In genomic region chr13:104286897-104287309, GRCm38 (mm10) we compare ENCODE assay signal across 1 mouse cellular context.
A peak's percentile ranks its signal among the peaks of the same experiment; 100 is the strongest.
TF ChIP-seq lines count a peak whose summit lies in the region.

No protein-coding gene starts in this region.

TF ChIP-seq in MEL, 35 proteins besides CTCF, POLR2A, EP300 and RAD21 (continued from another document):
- no peak for TF ChIP-seq RCOR1 (IDR thresholded peaks at IDR 0.05; ENCODE audit: low read depth, low read length)
- no peak for TF ChIP-seq CHD1 (IDR thresholded peaks at IDR 0.05; ENCODE audit: low read depth, low read length)
- peak; percentile 99 for TF ChIP-seq ETS1 (IDR thresholded peaks at IDR 0.05; ENCODE audit: low read depth, low read length)
- no peak for TF ChIP-seq GATA1 (IDR thresholded peaks at IDR 0.05; ENCODE audit: low read depth, low read length)
- no peak for TF ChIP-seq GABPA (IDR thresholded peaks at IDR 0.05; ENCODE audit: low read depth, low read length)
- no peak for TF ChIP-seq ZC3H11A (IDR thresholded peaks at IDR 0.05; ENCODE audit: low read depth, low read length)
- no peak for TF ChIP-seq UBTF (IDR thresholded peaks at IDR 0.05; ENCODE audit: borderline replicate concordance, insufficient read depth, low read depth, low read length)
- TF ChIP-seq USF1 (IDR thresholded peaks at IDR 0.05; ENCODE audit: low read depth, low read length), result peak; percentile 96
- peak; percentile 84; the same call in 1 of the 2 replicates for TF ChIP-seq SIN3A (IDR thresholded peaks at IDR 0.05; ENCODE audit: low read length)
- TF ChIP-seq E2F4 (IDR thresholded peaks at IDR 0.05; ENCODE audit: borderline replicate concordance, low read depth, low read length), result no peak
- TF ChIP-seq MXI1 (IDR thresholded peaks at IDR 0.05; ENCODE audit: low read depth, low read length), result peak; percentile 92
- TF ChIP-seq ZMIZ1 (IDR thresholded peaks at IDR 0.05; ENCODE audit: low read depth, low read length), result no peak
- no peak for TF ChIP-seq ZKSCAN1 (IDR thresholded peaks at IDR 0.05; ENCODE audit: low read depth, low read length)
- peak; percentile 90 for TF ChIP-seq NRF1 (IDR thresholded peaks at IDR 0.05; ENCODE audit: insufficient read depth, low read depth, low read length, poor library complexity, severe bottlenecking)
- 0 out of 2 replicates have a peak, but pooled peaks have one; percentile 33 for TF ChIP-seq POLR2AphosphoS2 (IDR thresholded peaks at IDR 0.05; ENCODE audit: low read length)
- no peak for TF ChIP-seq POLR2AphosphoS5 (IDR thresholded peaks at IDR 0.05; ENCODE audit: borderline replicate concordance, low read depth, low read length)
- peak; percentile 59 for TF ChIP-seq ZNF384 (IDR thresholded peaks at IDR 0.05; ENCODE audit: low read depth, low read length)
- peak; percentile 62 for TF ChIP-seq CHD2 (IDR thresholded peaks at IDR 0.05; ENCODE audit: low read length)
- TF ChIP-seq MYB (IDR thresholded peaks at IDR 0.05; ENCODE audit: low read depth, low read length), result 0 out of 2 replicates have a peak, but pooled peaks have one; percentile 11
- no peak for TF ChIP-seq SMC3 (IDR thresholded peaks at IDR 0.05; ENCODE audit: low read depth, low read length)
- peak; percentile 96 for TF ChIP-seq MAX (IDR thresholded peaks at IDR 0.05; ENCODE audit: low read length)
